Mouse (Mus musculus): Measurements from ENCODE around the gene Zscan21. TPM values are rescaled to one million over a fixed set of nuclear protein-coding genes. Genes with fewer than 3 reads are reported as not detected.

Zscan21 gene
- polyA plus RNA-seq, 1 experiment from 2014 or later: 101 TPM

GRCm38 (mm10) chr5:138171695-138172491 lies 55.2 kb downstream of the Zscan21 start, which contains the start of the genes Ap4m1 and Mcm7:
Ap4m1 (plus strand) TSS chr5:138172002.
Mcm7 (minus strand) TSS chr5:138172422.
- H3K27me3 ChIP-seq: no peaks in the 10 kb centered on the region
- H3K9me3 ChIP-seq: no peaks in the 10 kb centered on the region
- ATAC-seq (ENCODE audit: low FRiP score): peak; percentile 93
- H3K4me3 ChIP-seq (replicated peaks): peak within 1 kb of the TSS; percentile 78
- H3K27ac ChIP-seq: peak within 1 kb of the TSS; percentile 95
- peak within 1 kb of the TSS; percentile 76 for H3K9ac ChIP-seq
- peak within 1 kb of the TSS; percentile 87 for H3K4me2 ChIP-seq
- under 1% methylated on average over 54 of the region's 54 CpGs for WGBS
- peaks cover 61% of the 10 kb centered on the region for H3K36me3 ChIP-seq (replicated peaks)
- H3K4me1 ChIP-seq: peaks cover 32% of the 10 kb centered on the region

GRCm38 (mm10) chr5:138173217-138173616 lies 56.5 kb downstream of the Zscan21 start:
- 81% methylated on average over 3 of the region's 3 CpGs for WGBS
- Histone ChIP-seq H3K4me2 (peak overlapping the region; percentile 87; the same call in 1 of the 2 replicates), H3K4me1 (peaks cover 32% of the 10 kb centered on the region), H3K4me3 (replicated peaks) (peak overlapping the region; percentile 78), H3K9ac (no peak overlapping the region), H3K27me3 (no peaks in the 10 kb centered on the region), H3K36me3 (replicated peaks) (peaks cover 61% of the 10 kb centered on the region), H3K27ac (no peak overlapping the region), H3K9me3 (no peaks in the 10 kb centered on the region)
- ATAC-seq (ENCODE audit: low FRiP score): no peak

MicroRNA genes within 50 kb of the gene (microRNA counts, 519-probe panel; counts per million panel counts)
- microRNA mmu-miR-106b: 5,621 counts per million, percentile 77 among the panel's probes with 10 or more counts
- 8,108 counts per million, percentile 98 among the panel's probes with 10 or more counts for microRNA mmu-miR-25
- 6,019 counts per million, percentile 82 among the panel's probes with 10 or more counts for microRNA mmu-miR-93

Small RNAs within 50 kb of the gene (microRNA-seq; reads per million reads assigned to microRNA genes)
- gene Mir106b: 17,357 reads per million, percentile 97 among the genes with 10 or more reads in this experiment
- 1,077 reads per million, percentile 78 among the genes with 10 or more reads in this experiment for gene Mir25
- 23,420 reads per million, percentile 98 among the genes with 10 or more reads in this experiment for gene Mir93

Other genes starting within 250 kb of the Zscan21 start
- not detected in 2 replicates for gene Pilrb2, start 245.1 kb upstream of the Zscan21 start, polyA plus RNA-seq (2016; fragmentation: Nextera tagmentation; extraction: Ambion mirVana)
- gene Cyp3a13, start 195.3 kb upstream of the Zscan21 start, polyA plus RNA-seq (2016; fragmentation: Nextera tagmentation; extraction: Ambion mirVana): not detected in 2 replicates
- not detected in 2 replicates for gene Gjc3, start 153.8 kb upstream of the Zscan21 start, polyA plus RNA-seq (2016; fragmentation: Nextera tagmentation; extraction: Ambion mirVana)
- gene Azgp1, start 135.4 kb upstream of the Zscan21 start, polyA plus RNA-seq (2016; fragmentation: Nextera tagmentation; extraction: Ambion mirVana): not detected in 2 replicates
- not detected in 2 replicates for gene Smok3a, start 95.6 kb upstream of the Zscan21 start, polyA plus RNA-seq (2016; fragmentation: Nextera tagmentation; extraction: Ambion mirVana)
- gene Smok3b, start 95.5 kb upstream of the Zscan21 start, polyA plus RNA-seq (2016; fragmentation: Nextera tagmentation; extraction: Ambion mirVana): not detected in 2 replicates
- gene Smok3c, start 63.7 kb upstream of the Zscan21 start, polyA plus RNA-seq (2016; fragmentation: Nextera tagmentation; extraction: Ambion mirVana): not detected in 2 replicates
- gene Zkscan1, start 31.8 kb upstream of the Zscan21 start, polyA plus RNA-seq (2016; fragmentation: Nextera tagmentation; extraction: Ambion mirVana): 36.2 and 39.4 TPM in 2 replicates
- gene Zfp113, start 38.8 kb downstream of the Zscan21 start, polyA plus RNA-seq (2016; fragmentation: Nextera tagmentation; extraction: Ambion mirVana): 43.9 and 44.1 TPM in 2 replicates
- gene Cops6, start 44.2 kb downstream of the Zscan21 start, polyA plus RNA-seq (2016; fragmentation: Nextera tagmentation; extraction: Ambion mirVana): 274 and 282 TPM in 2 replicates
- 24.6 and 27.5 TPM in 2 replicates for gene Ap4m1, start 55.1 kb downstream of the Zscan21 start, polyA plus RNA-seq (2016; fragmentation: Nextera tagmentation; extraction: Ambion mirVana)
- 313 and 320 TPM in 2 replicates for gene Mcm7, start 55.5 kb downstream of the Zscan21 start, polyA plus RNA-seq (2016; fragmentation: Nextera tagmentation; extraction: Ambion mirVana)
- 133 and 137 TPM in 2 replicates for gene Taf6, start 70.5 kb downstream of the Zscan21 start, polyA plus RNA-seq (2016; fragmentation: Nextera tagmentation; extraction: Ambion mirVana)
- 44.3 and 47.8 TPM in 2 replicates for gene Cnpy4, start 70.6 kb downstream of the Zscan21 start, polyA plus RNA-seq (2016; fragmentation: Nextera tagmentation; extraction: Ambion mirVana)
- gene Mblac1, start 77.4 kb downstream of the Zscan21 start, polyA plus RNA-seq (2016; fragmentation: Nextera tagmentation; extraction: Ambion mirVana): 9.5 and 11.1 TPM in 2 replicates
- not detected in 2 replicates for gene Nxpe5, start 109.0 kb downstream of the Zscan21 start, polyA plus RNA-seq (2016; fragmentation: Nextera tagmentation; extraction: Ambion mirVana)
- 42.3 and 47.3 TPM in 2 replicates for gene Lamtor4, start 138.6 kb downstream of the Zscan21 start, polyA plus RNA-seq (2016; fragmentation: Nextera tagmentation; extraction: Ambion mirVana)
- 14.0 and 16.0 TPM in 2 replicates for gene BC037034, start 147.1 kb downstream of the Zscan21 start, polyA plus RNA-seq (2016; fragmentation: Nextera tagmentation; extraction: Ambion mirVana)
- gene Gal3st4, start 155.9 kb downstream of the Zscan21 start, polyA plus RNA-seq (2016; fragmentation: Nextera tagmentation; extraction: Ambion mirVana): 3.3 and 3.9 TPM in 2 replicates
- gene Gm43720, start 163.1 kb downstream of the Zscan21 start, polyA plus RNA-seq (2016; fragmentation: Nextera tagmentation; extraction: Ambion mirVana): 0.10 and 0.19 TPM in 2 replicates
- 121 and 140 TPM in 2 replicates for gene Gpc2, start 163.1 kb downstream of the Zscan21 start, polyA plus RNA-seq (2016; fragmentation: Nextera tagmentation; extraction: Ambion mirVana)
- gene Stag3, start 163.3 kb downstream of the Zscan21 start, polyA plus RNA-seq (2016; fragmentation: Nextera tagmentation; extraction: Ambion mirVana): 4.3 and 5.2 TPM in 2 replicates
- gene Pvrig, start 225.1 kb downstream of the Zscan21 start, polyA plus RNA-seq (2016; fragmentation: Nextera tagmentation; extraction: Ambion mirVana): not detected in 2 replicates